Mouse (Mus musculus): ENCODE results near the gene Olfr895. TPM values are rescaled to one million over a fixed set of nuclear protein-coding genes. Genes with fewer than 3 reads are reported as not detected.

The Olfr895 gene
- not detected in 2 replicates for polyA plus RNA-seq (2012; rRNA removed; ENCODE audit: low replicate concordance)

DNA sequence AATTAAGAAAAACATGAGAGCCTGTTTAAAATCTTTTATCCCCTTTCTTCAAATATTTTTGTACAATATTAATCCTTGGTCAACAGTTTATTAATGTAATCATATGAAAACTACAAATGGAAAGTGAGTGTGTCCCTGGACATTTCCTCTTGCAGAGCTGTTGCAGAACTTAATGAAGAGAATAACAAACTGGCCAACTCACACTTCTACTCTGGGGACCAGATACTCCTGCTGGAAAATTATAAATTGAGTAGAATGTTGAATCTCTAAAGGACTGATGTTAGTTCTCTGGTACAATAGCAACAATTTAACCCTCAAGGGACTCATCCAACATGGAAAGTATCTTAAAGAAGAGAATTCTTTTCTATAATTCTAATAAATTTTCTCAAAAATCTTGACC lies at the start of gene Olfr895:
Olfr895 (plus strand) TSS at position 301 of the 400 bp plus-strand sequence.

GRCm38 (mm10) chr9:38252474-38252873 lies 15.2 kb upstream of the Olfr895 start, which contains the start of gene Olfr143:
Gene Olfr143, plus strand, starts transcription at chr9:38252774.

GRCm38 (mm10) chr9:38290807-38291206 lies 23.2 kb downstream of the Olfr895 start, which contains the start of gene Olfr896-ps1:
Gene Olfr896-ps1, plus strand, starts transcription at chr9:38291107.

Other genes with a start within 250 kb of the Olfr895 start
- gene Olfr883, start 242.0 kb upstream of the Olfr895 start, polyA plus RNA-seq (2012; rRNA removed; ENCODE audit: low replicate concordance): not detected in 2 replicates
- not detected in 2 replicates for gene Olfr884, start 221.3 kb upstream of the Olfr895 start, polyA plus RNA-seq (2012; rRNA removed; ENCODE audit: low replicate concordance)
- not detected in 2 replicates for gene Olfr885, start 206.5 kb upstream of the Olfr895 start, polyA plus RNA-seq (2012; rRNA removed; ENCODE audit: low replicate concordance)
- not detected in 2 replicates for gene Olfr887, start 183.8 kb upstream of the Olfr895 start, polyA plus RNA-seq (2012; rRNA removed; ENCODE audit: low replicate concordance)
- not detected in 2 replicates for gene Olfr888, start 159.7 kb upstream of the Olfr895 start, polyA plus RNA-seq (2012; rRNA removed; ENCODE audit: low replicate concordance)
- gene Olfr889, start 152.7 kb upstream of the Olfr895 start, polyA plus RNA-seq (2012; rRNA removed; ENCODE audit: low replicate concordance): not detected in 2 replicates
- gene Olfr890, start 125.3 kb upstream of the Olfr895 start, polyA plus RNA-seq (2012; rRNA removed; ENCODE audit: low replicate concordance): not detected in 2 replicates
- not detected in 2 replicates for gene Olfr891, start 87.0 kb upstream of the Olfr895 start, polyA plus RNA-seq (2012; rRNA removed; ENCODE audit: low replicate concordance)
- not detected in 2 replicates for gene Olfr893, start 59.5 kb upstream of the Olfr895 start, polyA plus RNA-seq (2012; rRNA removed; ENCODE audit: low replicate concordance)
- gene Olfr894, start 49.8 kb upstream of the Olfr895 start, polyA plus RNA-seq (2012; rRNA removed; ENCODE audit: low replicate concordance): not detected in 2 replicates
- not detected in 2 replicates for gene Olfr143, start 15.1 kb upstream of the Olfr895 start, polyA plus RNA-seq (2012; rRNA removed; ENCODE audit: low replicate concordance)
- gene Olfr896-ps1, start 23.3 kb downstream of the Olfr895 start, polyA plus RNA-seq (2012; rRNA removed; ENCODE audit: low replicate concordance): not detected in 2 replicates
- gene Olfr25, start 61.2 kb downstream of the Olfr895 start, polyA plus RNA-seq (2012; rRNA removed; ENCODE audit: low replicate concordance): not detected in 2 replicates
- gene Olfr898, start 80.6 kb downstream of the Olfr895 start, polyA plus RNA-seq (2012; rRNA removed; ENCODE audit: low replicate concordance): not detected in 2 replicates
- gene Olfr250, start 99.0 kb downstream of the Olfr895 start, polyA plus RNA-seq (2012; rRNA removed; ENCODE audit: low replicate concordance): not detected in 2 replicates
- gene Olfr251, start 109.2 kb downstream of the Olfr895 start, polyA plus RNA-seq (2012; rRNA removed; ENCODE audit: low replicate concordance): not detected in 2 replicates
- gene Olfr147, start 133.8 kb downstream of the Olfr895 start, polyA plus RNA-seq (2012; rRNA removed; ENCODE audit: low replicate concordance): not detected in 2 replicates
- not detected in 2 replicates for gene Olfr901, start 161.6 kb downstream of the Olfr895 start, polyA plus RNA-seq (2012; rRNA removed; ENCODE audit: low replicate concordance)
- not detected in 2 replicates for gene Olfr902, start 179.8 kb downstream of the Olfr895 start, polyA plus RNA-seq (2012; rRNA removed; ENCODE audit: low replicate concordance)
- not detected in 2 replicates for gene Olfr904, start 195.3 kb downstream of the Olfr895 start, polyA plus RNA-seq (2012; rRNA removed; ENCODE audit: low replicate concordance)
- gene Olfr905, start 203.3 kb downstream of the Olfr895 start, polyA plus RNA-seq (2012; rRNA removed; ENCODE audit: low replicate concordance): not detected in 2 replicates
- gene Olfr906, start 219.2 kb downstream of the Olfr895 start, polyA plus RNA-seq (2012; rRNA removed; ENCODE audit: low replicate concordance): not detected in 2 replicates
- gene Olfr907, start 227.9 kb downstream of the Olfr895 start, polyA plus RNA-seq (2012; rRNA removed; ENCODE audit: low replicate concordance): not detected in 2 replicates

All from mammary gland, adult 2 months (tissue).